Mouse (Mus musculus) telencephalon, adult 2 months (tissue): ENCODE results near the gene 4930522H14Rik.

Source experiments
- DNase-seq: peaks from one replicate; pipeline ENCODE4 v3.0.0-alpha.2; 2011; ENCODE audit warnings: low read depth, low spot score

Gene 4930522H14Rik

GRCm38 (mm10) chr4:109531111-109531510 lies at the start of gene 4930522H14Rik:
TSS of gene 4930522H14Rik (minus strand) at chr4:109531297.
- no peak for DNase-seq

- DNase-seq: no peak
These were observed 47.3 kb upstream of the 4930522H14Rik start for GRCm38 (mm10) chr4:109578356-109578755.

- no peak for DNase-seq
These were observed 45.8 kb upstream of the 4930522H14Rik start for GRCm38 (mm10) chr4:109576933-109577332.

GRCm38 (mm10) chr4:109574845-109575244 lies 43.7 kb upstream of the 4930522H14Rik start:
- DNase-seq: no peak

GRCm38 (mm10) chr4:109574331-109574730 lies 43.2 kb upstream of the 4930522H14Rik start:
- DNase-seq: no peak

- no peak for DNase-seq
These were observed 41.5 kb upstream of the 4930522H14Rik start for GRCm38 (mm10) chr4:109572632-109573031.

- DNase-seq: no peak
These were observed 38.3 kb upstream of the 4930522H14Rik start for GRCm38 (mm10) chr4:109569421-109569820.

- DNase-seq: no peak
These were observed 37.9 kb upstream of the 4930522H14Rik start for GRCm38 (mm10) chr4:109568959-109569358.

- no peak for DNase-seq
These were observed 33.6 kb upstream of the 4930522H14Rik start for GRCm38 (mm10) chr4:109564711-109565110.

- no peak for DNase-seq
These were observed 19.4 kb upstream of the 4930522H14Rik start for GRCm38 (mm10) chr4:109550338-109551150.

GRCm38 (mm10) chr4:109547306-109547705 lies 16.2 kb upstream of the 4930522H14Rik start:
- DNase-seq: no peak

GRCm38 (mm10) chr4:109546538-109546937 lies 15.4 kb upstream of the 4930522H14Rik start:
- DNase-seq: no peak

- no peak for DNase-seq
These were observed 766 bp downstream of the 4930522H14Rik start for GRCm38 (mm10) chr4:109530245-109530816.

- peak; percentile 36 for DNase-seq
These were observed 26.2 kb downstream of the 4930522H14Rik start for GRCm38 (mm10) chr4:109504885-109505284.

GRCm38 (mm10) chr4:109498476-109498875 lies 32.6 kb downstream of the 4930522H14Rik start:
- DNase-seq: no peak

GRCm38 (mm10) chr4:109493581-109493980 lies 37.5 kb downstream of the 4930522H14Rik start:
- DNase-seq: no peak

GRCm38 (mm10) chr4:109488812-109489211 lies 42.3 kb downstream of the 4930522H14Rik start:
- DNase-seq: no peak

GRCm38 (mm10) chr4:109484621-109485020 lies 46.5 kb downstream of the 4930522H14Rik start, which contains the start of gene Rnf11:
TSS of gene Rnf11 (minus strand) at chr4:109484728.
- DNase-seq: no peak

GRCm38 (mm10) chr4:109482701-109483100 lies 48.4 kb downstream of the 4930522H14Rik start:
- no peak for DNase-seq

- DNase-seq: no peak
These were observed 49.7 kb downstream of the 4930522H14Rik start for GRCm38 (mm10) chr4:109481424-109481823.

- no peak for DNase-seq
These were observed 53.6 kb downstream of the 4930522H14Rik start for GRCm38 (mm10) chr4:109477454-109477853.

- DNase-seq: peak; percentile 64
These were observed 54.5 kb downstream of the 4930522H14Rik start for GRCm38 (mm10) chr4:109476554-109477014.
